Mouse (Mus musculus): ENCODE measurements around the gene Efcab5. TPM values are rescaled to one million over a fixed set of nuclear protein-coding genes. Genes with fewer than 3 reads are reported as not detected.

The Efcab5 gene
- polyA plus RNA-seq, 1 experiment from 2014 or later = 0.55 TPM

GRCm38 (mm10) chr11:77184926-77185325 is 3.8 kb downstream of the Efcab5 start:
- no peak for DNase-seq
- no peaks in the 10 kb centered on the region for H3K36me3 ChIP-seq (ENCODE audit: control insufficient read depth, insufficient read depth, low read length)
- no peak overlapping the region for H3K9ac ChIP-seq (replicated peaks; ENCODE audit: low read length)
- H3K4me3 ChIP-seq (replicated peaks; ENCODE audit: low read depth, low read length) = no peak overlapping the region
- no peak overlapping the region for H3K27ac ChIP-seq (replicated peaks; ENCODE audit: low read depth, low read length)
- no peaks in the 10 kb centered on the region for H3K9me3 ChIP-seq (ENCODE audit: control insufficient read depth, low read length)
- peaks cover 6% of the 10 kb centered on the region; the same call in 1 of the 2 replicates for H3K27me3 ChIP-seq (ENCODE audit: control insufficient read depth, insufficient read depth, low read length)
- H3K4me2 ChIP-seq (ENCODE audit: low read length) = no peak overlapping the region
- no peak for ATAC-seq (ENCODE audit: low FRiP score, low TSS enrichment)
- 80% methylated on average over 2 of the region's 2 CpGs for WGBS
- H3K4me1 ChIP-seq (ENCODE audit: control insufficient read depth, insufficient read depth, low read length) = 0 out of 2 replicates have a peak, but pooled peaks cover 4% of the 10 kb centered on the region

DNA sequence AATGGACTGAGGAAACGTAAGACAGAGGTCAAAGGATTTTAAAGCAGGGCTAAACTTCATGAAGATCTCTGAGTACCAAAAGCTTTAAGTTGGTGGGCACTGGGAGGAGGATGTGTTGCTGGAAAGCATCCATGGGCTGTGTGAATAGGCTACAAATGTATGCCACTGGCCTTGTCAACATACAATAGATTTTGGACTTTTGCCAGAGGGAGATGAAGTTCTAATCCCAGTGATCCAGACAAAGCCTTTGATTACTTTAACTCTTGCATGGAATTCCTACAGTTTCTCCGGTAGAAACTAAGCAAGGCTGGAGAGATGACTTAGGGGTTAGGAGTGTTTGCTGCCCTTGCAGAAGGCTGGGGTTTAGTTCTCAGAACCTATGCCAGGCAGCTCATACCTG is 6.2 kb downstream of the Efcab5 start:
- no peaks in the 10 kb centered on the region for H3K36me3 ChIP-seq (ENCODE audit: control insufficient read depth, insufficient read depth, low read length)
- 15% methylated on average over 2 of the region's 2 CpGs for WGBS
- H3K9me3 ChIP-seq (ENCODE audit: control insufficient read depth, low read length) = no peaks in the 10 kb centered on the region
- H3K4me1 ChIP-seq (ENCODE audit: control insufficient read depth, insufficient read depth, low read length) = 0 out of 2 replicates have a peak, but pooled peaks cover 4% of the 10 kb centered on the region
- H3K9ac ChIP-seq (replicated peaks; ENCODE audit: low read length) = no peak overlapping the region
- H3K27me3 ChIP-seq (ENCODE audit: control insufficient read depth, insufficient read depth, low read length) = no peaks in the 10 kb centered on the region
- DNase-seq (peak; percentile 76), ATAC-seq (ENCODE audit: low FRiP score, low TSS enrichment) (no peak)
- H3K4me3 ChIP-seq (replicated peaks; ENCODE audit: low read depth, low read length) = no peak overlapping the region
- H3K27ac ChIP-seq (replicated peaks; ENCODE audit: low read depth, low read length) = no peak overlapping the region
- H3K4me2 ChIP-seq (ENCODE audit: low read length) = no peak overlapping the region

DNA sequence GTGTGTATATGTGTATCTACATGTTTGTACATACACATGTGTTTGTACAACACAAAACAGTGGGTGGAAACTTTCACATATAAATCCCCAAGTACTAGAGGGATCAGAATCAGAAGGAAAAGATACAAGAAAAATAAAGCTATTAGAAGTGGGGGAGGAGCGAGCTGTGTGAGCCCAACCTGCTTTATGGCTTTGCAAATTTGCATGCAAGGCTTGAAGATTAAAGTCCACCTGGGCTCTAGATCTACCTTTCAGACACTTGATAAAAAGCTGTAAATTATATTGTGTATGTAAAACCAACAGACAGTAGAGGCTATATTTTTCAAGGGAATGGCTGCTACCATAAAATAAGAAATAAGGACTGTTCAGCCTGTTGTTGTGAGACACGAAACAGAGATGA is 6.7 kb downstream of the Efcab5 start:
- WGBS = 69% methylated on average over 2 of the region's 2 CpGs
- Histone ChIP-seq H3K4me2 (ENCODE audit: low read length) (no peak overlapping the region), H3K9ac (replicated peaks; ENCODE audit: low read length) (no peak overlapping the region), H3K27ac (replicated peaks; ENCODE audit: low read depth, low read length) (no peak overlapping the region), H3K27me3 (ENCODE audit: control insufficient read depth, insufficient read depth, low read length) (no peaks in the 10 kb centered on the region), H3K9me3 (ENCODE audit: control insufficient read depth, low read length) (no peaks in the 10 kb centered on the region), H3K4me3 (replicated peaks; ENCODE audit: low read depth, low read length) (no peak overlapping the region), H3K4me1 (ENCODE audit: control insufficient read depth, insufficient read depth, low read length) (0 out of 2 replicates have a peak, but pooled peaks cover 4% of the 10 kb centered on the region), H3K36me3 (ENCODE audit: control insufficient read depth, insufficient read depth, low read length) (no peaks in the 10 kb centered on the region)
- no peak for ATAC-seq (ENCODE audit: low FRiP score, low TSS enrichment)
- no peak for DNase-seq

DNA sequence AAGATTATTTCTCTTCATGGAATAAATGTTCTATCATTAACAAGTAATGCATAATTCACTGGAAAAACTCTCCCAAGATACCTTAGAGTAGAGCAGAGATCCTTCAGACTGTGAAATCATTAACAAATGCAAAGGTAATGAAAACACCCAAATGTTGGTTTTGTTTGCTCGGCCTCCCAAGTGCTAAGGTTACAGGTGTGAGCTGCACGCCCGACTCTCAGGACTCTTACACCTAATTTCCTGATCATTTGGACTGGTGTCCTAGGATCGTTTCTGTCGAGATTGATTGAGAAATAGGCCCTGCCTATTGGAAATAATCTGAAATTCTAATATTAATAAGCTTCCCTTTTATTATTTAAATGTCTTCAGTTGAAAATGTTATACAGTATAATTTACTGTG is 7.2 kb downstream of the Efcab5 start:
- H3K4me2 ChIP-seq (ENCODE audit: low read length) = no peak overlapping the region
- H3K4me1 ChIP-seq (ENCODE audit: control insufficient read depth, insufficient read depth, low read length) = 0 out of 2 replicates have a peak, but pooled peaks cover 4% of the 10 kb centered on the region
- no peak overlapping the region for H3K27ac ChIP-seq (replicated peaks; ENCODE audit: low read depth, low read length)
- DNase-seq (no peak), ATAC-seq (ENCODE audit: low FRiP score, low TSS enrichment) (no peak)
- no peak overlapping the region for H3K9ac ChIP-seq (replicated peaks; ENCODE audit: low read length)
- 74% methylated on average over 5 of the region's 5 CpGs for WGBS
- H3K4me3 ChIP-seq (replicated peaks; ENCODE audit: low read depth, low read length) = no peak overlapping the region
- no peaks in the 10 kb centered on the region for H3K27me3 ChIP-seq (ENCODE audit: control insufficient read depth, insufficient read depth, low read length)
- no peaks in the 10 kb centered on the region for H3K9me3 ChIP-seq (ENCODE audit: control insufficient read depth, low read length)
- H3K36me3 ChIP-seq (ENCODE audit: control insufficient read depth, insufficient read depth, low read length) = no peaks in the 10 kb centered on the region

DNA sequence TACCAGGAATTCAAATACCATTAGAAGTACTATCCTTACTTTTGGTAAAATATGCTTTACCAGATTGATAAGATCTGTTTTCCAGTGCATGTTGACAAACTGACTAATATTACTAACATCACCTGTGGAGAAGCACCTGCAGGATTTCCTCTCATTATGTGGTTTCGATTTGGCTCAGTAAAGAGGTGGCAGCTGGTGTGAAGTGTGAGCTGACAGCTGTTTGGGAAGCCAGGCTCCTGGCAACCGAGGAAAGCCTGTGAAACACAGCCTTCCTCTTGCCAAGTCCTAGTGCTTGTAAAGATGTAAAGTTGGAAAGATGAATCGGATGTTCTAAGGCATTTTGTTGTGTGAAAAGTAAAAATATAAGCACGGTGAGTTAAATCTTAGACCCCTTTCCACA is 7.9 kb downstream of the Efcab5 start:
- no peaks in the 10 kb centered on the region for H3K36me3 ChIP-seq (ENCODE audit: control insufficient read depth, insufficient read depth, low read length)
- H3K27ac ChIP-seq (replicated peaks; ENCODE audit: low read depth, low read length) = no peak overlapping the region
- no peak overlapping the region for H3K9ac ChIP-seq (replicated peaks; ENCODE audit: low read length)
- H3K27me3 ChIP-seq (ENCODE audit: control insufficient read depth, insufficient read depth, low read length) = no peaks in the 10 kb centered on the region
- 0 out of 2 replicates have a peak, but pooled peaks cover 4% of the 10 kb centered on the region for H3K4me1 ChIP-seq (ENCODE audit: control insufficient read depth, insufficient read depth, low read length)
- H3K9me3 ChIP-seq (ENCODE audit: control insufficient read depth, low read length) = no peaks in the 10 kb centered on the region
- 53% methylated on average over 4 of the region's 4 CpGs for WGBS
- ATAC-seq (ENCODE audit: low FRiP score, low TSS enrichment) (no peak), DNase-seq (peak; percentile 58)
- no peak overlapping the region for H3K4me2 ChIP-seq (ENCODE audit: low read length)
- H3K4me3 ChIP-seq (replicated peaks; ENCODE audit: low read depth, low read length) = no peak overlapping the region

GRCm38 (mm10) chr11:77179771-77180170 is 9.0 kb downstream of the Efcab5 start:
- Histone ChIP-seq H3K4me1 (ENCODE audit: control insufficient read depth, insufficient read depth, low read length) (0 out of 2 replicates have a peak, but pooled peaks cover 4% of the 10 kb centered on the region), H3K9me3 (ENCODE audit: control insufficient read depth, low read length) (no peaks in the 10 kb centered on the region), H3K4me2 (ENCODE audit: low read length) (no peak overlapping the region), H3K36me3 (ENCODE audit: control insufficient read depth, insufficient read depth, low read length) (no peaks in the 10 kb centered on the region), H3K27ac (replicated peaks; ENCODE audit: low read depth, low read length) (no peak overlapping the region), H3K9ac (replicated peaks; ENCODE audit: low read length) (no peak overlapping the region), H3K4me3 (replicated peaks; ENCODE audit: low read depth, low read length) (no peak overlapping the region), H3K27me3 (ENCODE audit: control insufficient read depth, insufficient read depth, low read length) (no peaks in the 10 kb centered on the region)
- DNase-seq (no peak), ATAC-seq (ENCODE audit: low FRiP score, low TSS enrichment) (no peak)
- 91% methylated on average over 3 of the region's 3 CpGs for WGBS

DNA sequence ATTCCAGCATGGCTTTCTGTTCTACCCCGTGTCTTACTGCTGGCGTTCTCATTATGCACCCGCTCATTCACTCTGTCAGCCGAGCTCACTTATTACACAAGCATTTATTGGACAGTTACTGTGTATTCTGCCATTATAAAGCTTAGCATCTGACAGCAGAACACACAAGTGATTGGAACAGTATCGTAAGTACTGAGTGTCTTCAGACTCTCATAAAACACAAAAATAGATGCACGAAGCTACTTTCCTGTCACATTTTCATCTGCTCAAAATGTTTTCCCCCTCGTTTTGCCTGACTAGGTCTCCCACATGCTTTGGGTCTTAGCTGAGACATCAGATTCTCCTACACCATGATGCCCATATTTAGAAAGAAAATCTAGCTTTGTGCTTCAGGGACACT is 14.2 kb downstream of the Efcab5 start:
- Histone ChIP-seq H3K27me3 (ENCODE audit: control insufficient read depth, insufficient read depth, low read length) (no peaks in the 10 kb centered on the region), H3K4me3 (replicated peaks; ENCODE audit: low read depth, low read length) (no peak overlapping the region), H3K9ac (replicated peaks; ENCODE audit: low read length) (no peak overlapping the region), H3K4me1 (ENCODE audit: control insufficient read depth, insufficient read depth, low read length) (no peaks in the 10 kb centered on the region), H3K27ac (replicated peaks; ENCODE audit: low read depth, low read length) (no peak overlapping the region), H3K9me3 (ENCODE audit: control insufficient read depth, low read length) (no peaks in the 10 kb centered on the region), H3K36me3 (ENCODE audit: control insufficient read depth, insufficient read depth, low read length) (no peaks in the 10 kb centered on the region), H3K4me2 (ENCODE audit: low read length) (no peak overlapping the region)
- DNase-seq = no peak
- WGBS = 72% methylated on average over 7 of the region's 7 CpGs
- no peak for ATAC-seq (ENCODE audit: low FRiP score, low TSS enrichment)

- no peaks in the 10 kb centered on the region for H3K4me1 ChIP-seq (ENCODE audit: control insufficient read depth, insufficient read depth, low read length)
- ATAC-seq (ENCODE audit: low FRiP score, low TSS enrichment) (no peak), DNase-seq (no peak)
- H3K4me3 ChIP-seq (replicated peaks; ENCODE audit: low read depth, low read length) = no peak overlapping the region
- 54% methylated on average over 4 of the region's 4 CpGs for WGBS
- H3K4me2 ChIP-seq (ENCODE audit: low read length) = no peak overlapping the region
- no peaks in the 10 kb centered on the region for H3K9me3 ChIP-seq (ENCODE audit: control insufficient read depth, low read length)
- no peaks in the 10 kb centered on the region for H3K27me3 ChIP-seq (ENCODE audit: control insufficient read depth, insufficient read depth, low read length)
- no peak overlapping the region for H3K9ac ChIP-seq (replicated peaks; ENCODE audit: low read length)
- H3K36me3 ChIP-seq (ENCODE audit: control insufficient read depth, insufficient read depth, low read length) = no peaks in the 10 kb centered on the region
- no peak overlapping the region for H3K27ac ChIP-seq (replicated peaks; ENCODE audit: low read depth, low read length)
Observed at GRCm38 (mm10) chr11:77173731-77174130, 15.0 kb downstream of the Efcab5 start.

GRCm38 (mm10) chr11:77160744-77161143 is 28.0 kb downstream of the Efcab5 start:
- Histone ChIP-seq H3K4me2 (ENCODE audit: low read length) (no peak overlapping the region), H3K27ac (replicated peaks; ENCODE audit: low read depth, low read length) (no peak overlapping the region), H3K4me3 (replicated peaks; ENCODE audit: low read depth, low read length) (no peak overlapping the region), H3K9ac (replicated peaks; ENCODE audit: low read length) (no peak overlapping the region), H3K9me3 (ENCODE audit: control insufficient read depth, low read length) (no peaks in the 10 kb centered on the region), H3K4me1 (ENCODE audit: control insufficient read depth, insufficient read depth, low read length) (no peaks in the 10 kb centered on the region), H3K27me3 (ENCODE audit: control insufficient read depth, insufficient read depth, low read length) (no peaks in the 10 kb centered on the region), H3K36me3 (ENCODE audit: control insufficient read depth, insufficient read depth, low read length) (no peaks in the 10 kb centered on the region)
- DNase-seq (no peak), ATAC-seq (ENCODE audit: low FRiP score, low TSS enrichment) (no peak)
- 87% methylated on average over 1 of the region's 1 CpGs for WGBS
